Mouse (Mus musculus) urinary bladder, postnatal 25 days (tissue): Measurements from ENCODE around the gene Traf3ip3.

Experiments
- DNase-seq: peaks from one replicate; pipeline ENCODE4 v3.0.0; 2022; ENCODE audit warnings: low spot score

Traf3ip3 gene

DNA sequence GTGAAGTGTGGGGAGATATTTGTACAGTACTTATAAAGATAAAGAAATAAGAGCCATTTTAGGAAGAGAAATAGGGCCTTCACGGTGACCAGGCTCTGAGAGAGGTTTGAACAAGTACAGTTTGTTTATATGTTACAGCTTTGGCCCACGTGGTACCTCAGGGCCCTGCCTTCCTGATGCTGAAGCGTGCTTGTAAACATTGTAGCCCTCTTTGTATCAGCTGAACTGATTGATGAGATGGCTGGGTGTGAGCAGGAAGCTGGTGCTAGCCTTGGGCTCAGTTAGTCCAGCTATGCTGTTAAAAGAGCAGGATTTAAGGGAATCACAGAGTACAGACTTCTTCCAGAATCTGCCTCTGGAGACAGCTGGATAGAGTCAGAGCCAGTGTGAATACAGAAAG, 42.3 kb downstream of the Traf3ip3 start:
- DNase-seq: no peak

DNA sequence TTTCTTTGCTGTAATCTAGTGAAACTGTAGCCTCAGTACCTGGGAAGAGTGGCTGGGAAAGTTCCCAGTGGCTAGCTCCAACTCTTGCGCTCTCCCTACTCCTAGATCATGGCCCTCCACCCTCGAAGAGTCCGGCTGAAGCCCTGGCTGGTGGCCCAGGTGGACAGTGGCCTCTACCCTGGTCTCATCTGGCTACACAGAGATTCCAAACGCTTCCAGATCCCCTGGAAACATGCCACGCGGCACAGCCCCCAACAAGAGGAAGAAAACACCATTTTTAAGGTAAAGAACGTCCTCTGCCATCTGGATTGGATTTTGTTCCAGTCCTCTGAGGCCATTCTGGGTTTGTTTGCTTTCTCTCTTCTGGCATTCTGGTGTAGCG, 44.4 kb downstream of the Traf3ip3 start:
- no peak for DNase-seq

DNA sequence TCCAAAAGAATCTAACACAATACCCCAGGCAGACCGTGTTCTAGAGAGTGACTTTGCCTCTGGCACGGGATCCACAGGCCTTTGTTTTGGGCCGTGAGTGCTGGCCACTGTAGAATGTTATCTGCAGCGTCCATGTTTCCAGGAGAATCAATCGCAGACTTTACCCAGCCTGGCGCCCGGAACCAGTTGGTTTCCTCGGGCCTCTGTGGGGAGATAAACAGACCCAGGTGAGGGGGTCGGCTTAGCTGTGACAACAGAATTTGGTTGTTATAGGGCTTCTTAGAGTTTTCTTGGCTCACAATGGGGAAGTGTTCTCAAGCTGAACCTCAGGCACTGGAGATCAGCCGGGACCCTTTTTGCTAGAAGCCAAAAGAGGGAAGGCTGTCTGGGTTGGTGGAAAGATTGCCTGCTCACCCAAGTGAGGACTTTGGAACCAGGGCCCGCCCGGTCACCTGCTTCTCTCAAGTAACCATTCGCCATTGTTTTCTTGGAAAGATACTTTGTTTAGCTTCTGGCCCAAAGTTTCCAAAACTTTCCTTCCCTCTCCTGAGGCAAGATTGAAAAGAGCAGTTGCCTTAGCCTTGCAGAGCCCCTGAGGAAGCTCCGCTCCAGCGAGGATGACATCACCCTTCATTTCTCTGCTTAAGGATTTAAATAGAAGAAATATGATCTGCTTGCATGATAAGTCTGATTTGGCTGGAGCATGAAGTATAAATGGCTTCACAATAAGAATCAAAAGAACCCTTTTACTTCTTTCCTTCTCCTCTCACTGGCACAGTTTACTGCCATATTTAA, 45.0 kb downstream of the Traf3ip3 start:
- no peak for DNase-seq

DNA sequence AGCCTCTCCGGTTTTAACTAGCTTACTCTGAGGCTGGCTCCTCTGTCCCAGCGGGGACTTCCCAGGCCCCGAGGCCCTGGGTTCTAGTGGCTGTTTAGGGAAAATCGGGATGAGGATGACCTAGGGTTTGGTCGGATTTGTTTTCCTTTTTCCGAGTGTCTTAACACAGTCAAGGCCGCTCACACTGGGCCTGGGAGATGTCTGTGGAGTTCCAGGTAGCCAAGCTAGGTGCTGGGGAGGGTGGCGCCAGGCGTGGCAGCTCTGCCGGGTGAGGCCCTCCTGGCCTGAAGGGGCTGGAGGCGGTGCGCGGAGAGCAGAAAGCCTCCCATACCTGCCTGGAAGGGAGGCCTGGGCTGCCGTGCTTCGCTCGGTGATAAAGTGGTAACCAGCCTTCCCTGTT, 47.9 kb downstream of the Traf3ip3 start:
- peak; percentile 27 for DNase-seq

DNA sequence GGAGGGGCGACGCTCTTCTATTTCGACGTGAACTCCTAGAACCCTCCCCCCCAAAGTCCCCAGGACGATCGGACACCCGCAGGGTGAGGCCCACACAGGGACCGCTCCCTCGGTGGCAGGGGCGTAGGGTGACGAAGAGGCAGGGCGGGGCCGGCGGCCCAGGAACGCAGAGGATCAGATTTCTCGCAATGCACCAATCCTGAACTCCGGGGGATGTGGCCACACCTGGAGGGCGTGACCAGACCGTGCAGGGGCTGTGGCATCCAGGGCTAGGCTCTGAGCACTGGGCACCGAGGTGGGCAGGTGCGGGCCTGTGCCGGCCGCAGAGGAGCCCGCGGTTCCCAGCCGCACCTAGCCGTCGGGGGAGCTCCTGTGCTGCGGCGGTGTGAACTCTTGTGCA, 48.6 kb downstream of the Traf3ip3 start, which contains the start of gene Irf6:
TSS of gene Irf6 (plus strand) at position 240 of the 400 bp plus-strand sequence.
- DNase-seq: peak; percentile 65

DNA sequence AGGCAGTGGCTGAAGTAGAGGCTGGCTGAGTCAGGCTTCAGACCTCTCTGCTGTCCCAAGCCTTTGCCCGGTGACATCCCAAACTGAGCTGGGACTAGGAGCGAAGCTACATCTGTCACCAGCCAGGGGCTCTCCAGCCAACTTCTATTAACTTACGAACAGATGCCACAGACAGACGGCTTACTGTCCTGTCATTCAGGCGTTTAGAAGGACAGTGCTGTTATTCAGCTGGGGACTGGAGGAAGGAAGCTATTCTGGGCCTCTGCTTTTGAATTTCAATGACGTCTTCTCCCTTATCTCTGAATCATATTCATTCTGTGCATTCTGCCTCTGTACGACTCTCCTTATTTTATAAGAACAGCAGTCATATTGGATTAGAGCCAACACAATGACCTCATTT, 50.4 kb downstream of the Traf3ip3 start:
- DNase-seq: no peak

DNA sequence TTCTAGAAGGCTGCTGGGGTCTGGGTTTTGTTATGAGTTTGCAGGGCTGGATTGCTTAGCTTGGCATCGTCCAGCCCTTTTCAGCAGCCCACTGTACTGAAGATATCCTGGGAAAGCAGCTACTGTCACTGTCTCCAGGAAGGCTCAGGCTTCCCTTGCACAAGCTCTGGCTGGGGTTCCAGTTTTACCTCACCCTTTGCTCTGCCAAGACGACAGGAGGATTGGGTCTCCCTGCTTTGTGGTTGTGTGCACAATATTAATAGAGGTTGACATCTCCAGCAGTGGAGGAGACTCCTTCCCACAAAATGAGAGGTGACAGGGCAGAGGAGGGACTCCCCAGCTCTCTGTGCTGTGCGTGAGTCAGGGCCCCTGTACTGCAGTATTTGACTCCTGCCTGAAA, 52.3 kb downstream of the Traf3ip3 start:
- no peak for DNase-seq

DNA sequence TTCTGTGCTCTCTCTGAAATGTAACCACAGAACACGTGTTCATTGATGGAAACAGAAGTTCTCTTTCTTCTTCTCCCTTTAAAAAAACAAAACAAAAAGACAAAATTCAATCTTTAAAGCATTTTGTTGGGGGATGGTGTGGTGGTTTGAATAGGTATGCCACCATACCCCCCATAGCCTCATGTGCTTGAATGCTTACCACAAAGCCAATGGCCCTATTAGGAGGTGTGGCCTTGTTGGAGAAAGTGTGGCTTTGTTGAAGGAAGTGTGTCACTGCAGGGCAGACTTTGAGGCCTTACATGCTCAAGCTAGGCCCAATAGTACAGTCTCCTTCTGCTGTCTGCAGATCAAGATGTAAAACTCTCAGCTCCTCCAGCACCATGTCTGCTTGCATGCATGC, 55.1 kb downstream of the Traf3ip3 start:
- DNase-seq: no peak

DNA sequence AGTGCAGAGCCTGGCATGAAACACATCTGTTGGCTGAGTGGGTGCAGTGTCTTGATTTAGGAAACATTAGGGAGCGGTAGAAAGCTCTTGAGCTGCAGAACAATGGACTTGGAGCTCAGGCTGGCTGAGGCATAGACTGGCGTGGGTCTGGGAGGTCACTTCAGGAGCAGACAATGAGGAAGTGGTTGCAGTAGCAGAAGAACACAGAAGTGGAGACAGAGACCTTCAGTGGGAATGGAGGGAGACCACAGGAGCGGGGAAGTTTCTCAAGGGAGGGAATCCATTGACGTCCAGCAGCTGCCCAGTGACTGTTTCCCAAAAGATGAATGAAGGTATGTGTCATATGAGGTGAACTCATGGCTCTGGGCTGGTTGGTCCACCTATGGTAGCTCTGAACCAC, 56.4 kb downstream of the Traf3ip3 start:
- no peak for DNase-seq

DNA sequence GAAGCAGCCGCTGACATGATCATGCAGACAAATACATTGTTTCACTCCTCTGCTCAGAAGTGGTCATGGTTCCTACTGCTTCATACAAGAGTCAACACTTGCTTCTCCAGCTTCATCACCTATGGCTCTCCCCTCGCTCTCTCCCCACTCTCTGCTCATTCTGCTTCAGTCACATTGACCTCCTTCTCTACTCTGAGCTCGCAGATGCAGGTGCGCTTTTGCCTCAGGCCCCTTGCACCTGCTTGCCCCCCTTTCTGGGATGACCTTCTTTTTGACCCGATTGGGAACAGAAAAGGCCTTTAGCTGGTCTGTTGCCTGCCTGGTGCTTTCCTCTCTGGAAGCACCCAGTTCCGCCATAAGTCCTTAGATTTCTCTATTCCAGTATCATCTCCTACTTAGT, 57.0 kb downstream of the Traf3ip3 start:
- no peak for DNase-seq

DNA sequence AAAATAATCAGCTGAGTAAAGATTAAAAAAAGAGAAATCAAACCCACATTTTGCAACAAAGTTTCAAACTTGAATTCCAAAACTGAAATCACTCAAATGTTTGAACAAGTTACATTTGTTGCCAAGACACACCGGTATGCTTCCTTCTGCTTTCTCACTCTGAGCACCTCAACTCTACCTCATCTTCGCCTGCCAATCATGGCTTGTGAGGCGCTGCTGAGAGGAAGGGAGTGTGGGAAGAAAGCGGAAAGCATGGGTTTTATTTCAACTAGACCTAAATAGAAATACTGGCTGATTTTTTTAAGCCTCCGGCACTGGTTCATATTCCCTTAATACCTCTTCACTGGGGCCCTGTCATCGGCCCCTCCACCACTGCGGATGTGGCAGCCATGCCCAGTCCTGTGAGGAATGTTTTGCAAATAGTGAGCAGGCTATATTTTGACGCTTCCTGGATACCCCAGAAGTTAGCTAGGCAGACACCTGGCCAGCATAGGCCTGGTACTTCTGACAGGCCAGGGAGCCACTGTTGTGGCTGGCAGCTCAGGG, 58.9 kb downstream of the Traf3ip3 start:
- DNase-seq: no peak

DNA sequence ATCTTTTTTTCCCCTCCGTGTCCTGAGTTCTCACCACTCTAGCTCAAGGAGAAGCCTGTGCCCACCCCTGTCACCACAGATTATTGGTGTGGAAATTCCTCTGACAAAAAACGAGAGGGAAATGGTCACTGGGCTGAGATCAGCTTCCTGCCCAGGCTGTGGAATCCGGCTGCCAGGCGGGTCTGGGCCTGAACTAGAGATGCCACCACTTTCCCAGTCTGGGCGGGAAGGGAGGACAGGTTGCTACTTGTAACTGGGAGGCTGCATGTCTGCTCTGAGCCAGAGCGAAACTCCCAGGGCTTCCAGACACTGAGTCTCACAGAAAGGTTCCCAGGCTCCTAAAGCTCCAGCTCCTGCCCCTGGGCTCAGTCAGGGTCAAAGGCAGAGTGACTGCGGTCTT, 60.4 kb downstream of the Traf3ip3 start:
- peak; percentile 56 for DNase-seq

DNA sequence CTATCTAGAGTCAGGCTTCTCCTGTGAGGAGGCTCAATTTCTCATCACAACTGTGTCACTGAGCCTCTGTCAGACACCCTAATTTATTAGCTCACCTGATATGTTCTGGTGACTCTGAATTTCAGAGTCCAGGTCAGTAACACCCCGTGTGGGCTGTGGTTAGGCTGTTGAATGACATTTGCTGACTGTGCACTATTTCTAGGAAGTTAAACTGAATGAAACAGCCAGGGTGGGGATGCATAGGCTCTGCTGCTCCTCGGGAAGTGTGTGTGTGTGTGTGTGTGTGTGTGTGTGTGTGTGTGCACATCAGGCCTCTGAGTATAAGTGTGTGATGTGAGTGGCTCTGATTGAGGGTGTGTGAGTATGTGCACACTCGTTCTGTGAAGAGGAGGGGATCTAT, 62.8 kb downstream of the Traf3ip3 start:
- DNase-seq: no peak

DNA sequence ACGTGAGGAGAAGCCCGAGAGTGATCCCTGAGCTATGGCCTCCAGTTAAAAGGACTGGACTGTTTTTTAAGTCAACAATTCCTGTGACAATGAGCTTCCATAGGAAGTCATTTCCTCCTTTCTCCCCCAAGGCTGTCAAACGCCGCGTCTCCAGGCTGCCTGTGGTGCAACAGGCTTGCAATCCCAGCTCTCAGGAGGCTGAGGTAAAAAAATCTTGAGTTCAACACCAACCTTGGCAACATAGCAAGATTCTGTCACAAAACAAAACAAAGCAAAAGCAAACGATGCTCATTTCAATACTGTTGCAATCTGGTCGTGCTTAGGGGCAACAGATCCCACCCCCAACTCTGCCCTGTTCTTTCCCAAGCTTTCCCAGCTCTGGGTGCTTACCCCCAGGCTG, 63.4 kb downstream of the Traf3ip3 start:
- DNase-seq: no peak

DNA sequence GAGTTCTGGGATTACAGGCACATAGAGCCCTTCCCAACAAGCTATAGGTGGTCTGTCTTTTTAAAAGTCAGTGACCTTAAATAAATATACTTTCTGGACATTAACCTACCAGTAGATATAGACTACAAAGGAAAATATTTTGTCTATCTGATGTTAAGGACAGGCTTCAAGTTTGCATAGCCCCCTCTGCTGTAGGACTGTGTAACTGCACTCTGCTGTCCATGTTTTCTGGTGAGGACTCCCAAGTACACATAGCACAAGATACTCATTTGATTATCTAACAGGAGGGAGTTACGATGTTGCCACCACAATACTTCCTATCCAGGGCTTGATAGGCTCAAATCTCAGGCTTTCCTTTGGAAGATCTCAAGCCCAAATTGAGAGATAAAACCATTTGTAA, 67.8 kb downstream of the Traf3ip3 start:
- DNase-seq: no peak

DNA sequence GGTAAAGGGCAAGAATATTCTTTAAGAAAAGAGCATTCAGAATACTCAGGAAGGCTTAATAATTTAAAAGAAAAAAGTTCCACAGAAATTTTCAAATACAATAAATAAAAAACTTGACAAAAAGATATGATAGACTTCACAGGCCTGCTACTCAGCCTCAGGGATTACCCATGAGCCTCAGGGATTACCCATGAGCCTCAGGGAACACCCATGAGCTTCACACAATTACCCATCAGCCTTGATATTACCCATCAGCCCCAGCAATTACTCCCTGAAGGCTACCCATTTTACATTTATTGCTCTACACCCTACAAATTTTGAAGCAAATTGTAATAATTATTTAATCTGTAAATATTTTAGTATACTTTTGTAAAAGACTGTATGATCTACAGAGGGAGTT, 69.1 kb downstream of the Traf3ip3 start:
- DNase-seq: no peak

DNA sequence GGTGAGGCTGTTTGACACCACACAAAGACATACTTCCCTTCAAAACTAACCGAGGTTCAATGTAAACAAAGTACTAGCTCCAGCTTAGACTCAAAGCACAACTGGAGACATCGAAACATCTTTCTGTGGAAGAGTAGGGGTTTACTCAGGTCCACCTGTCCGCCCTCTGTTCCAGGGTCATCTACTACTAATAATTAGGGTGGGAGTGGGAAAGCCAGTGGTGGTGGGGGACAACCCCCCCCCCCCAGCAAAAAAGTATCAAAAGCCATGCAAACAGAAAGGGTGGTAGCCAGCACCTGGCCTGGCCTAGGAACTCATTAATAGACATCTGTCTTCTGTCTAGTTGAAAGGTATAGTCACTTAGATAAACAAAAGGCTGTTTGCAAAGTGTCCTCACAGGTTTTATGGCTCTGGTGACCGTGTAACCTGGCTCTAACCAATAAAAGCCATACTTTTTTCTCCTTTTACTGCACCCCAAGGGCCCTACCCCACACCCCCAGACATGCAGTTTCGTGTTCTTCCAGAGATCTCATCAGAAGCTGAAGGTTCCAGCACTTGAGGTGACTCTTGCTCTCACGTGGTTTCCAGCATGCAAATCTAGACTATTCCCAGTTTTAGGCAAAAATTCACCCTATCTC, 70.1 kb downstream of the Traf3ip3 start:
- DNase-seq: no peak

DNA sequence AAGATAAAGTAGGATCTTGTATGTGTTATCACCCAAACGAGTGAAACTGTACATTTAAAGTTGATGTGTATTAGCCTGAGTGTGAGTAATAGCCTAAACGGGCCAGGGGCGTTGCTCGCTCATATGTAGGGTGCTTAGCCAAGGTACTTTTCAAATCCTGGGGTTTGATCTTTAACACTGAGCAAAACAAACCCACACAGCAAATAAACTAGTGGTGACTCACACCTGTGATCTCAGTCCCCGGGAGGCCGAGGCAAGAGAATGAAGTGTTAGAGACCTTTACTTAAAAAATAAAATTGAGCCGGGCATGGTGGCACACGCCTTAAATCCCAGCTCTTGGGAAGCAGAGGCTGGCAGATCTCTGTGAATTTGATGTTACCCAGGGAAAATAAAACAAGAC, 70.7 kb downstream of the Traf3ip3 start:
- no peak for DNase-seq

DNA sequence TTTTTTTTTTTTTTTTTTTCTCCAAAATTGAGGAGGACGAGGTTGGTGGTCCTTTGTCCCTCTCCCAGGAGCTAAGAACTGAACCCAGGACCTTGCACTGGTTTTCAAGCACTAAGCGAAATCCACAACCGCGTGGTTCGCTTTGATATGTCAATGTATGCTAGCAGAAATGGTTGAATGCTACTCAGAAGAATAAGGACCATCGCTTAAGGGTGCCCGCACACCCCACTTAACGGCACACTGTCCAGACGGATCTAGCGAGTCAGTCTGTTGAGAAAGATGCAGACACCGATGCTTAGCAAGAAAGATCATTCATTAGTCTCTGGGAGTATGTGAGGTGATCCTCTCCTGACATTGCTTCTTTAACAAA, 71.1 kb downstream of the Traf3ip3 start:
- DNase-seq: no peak

DNA sequence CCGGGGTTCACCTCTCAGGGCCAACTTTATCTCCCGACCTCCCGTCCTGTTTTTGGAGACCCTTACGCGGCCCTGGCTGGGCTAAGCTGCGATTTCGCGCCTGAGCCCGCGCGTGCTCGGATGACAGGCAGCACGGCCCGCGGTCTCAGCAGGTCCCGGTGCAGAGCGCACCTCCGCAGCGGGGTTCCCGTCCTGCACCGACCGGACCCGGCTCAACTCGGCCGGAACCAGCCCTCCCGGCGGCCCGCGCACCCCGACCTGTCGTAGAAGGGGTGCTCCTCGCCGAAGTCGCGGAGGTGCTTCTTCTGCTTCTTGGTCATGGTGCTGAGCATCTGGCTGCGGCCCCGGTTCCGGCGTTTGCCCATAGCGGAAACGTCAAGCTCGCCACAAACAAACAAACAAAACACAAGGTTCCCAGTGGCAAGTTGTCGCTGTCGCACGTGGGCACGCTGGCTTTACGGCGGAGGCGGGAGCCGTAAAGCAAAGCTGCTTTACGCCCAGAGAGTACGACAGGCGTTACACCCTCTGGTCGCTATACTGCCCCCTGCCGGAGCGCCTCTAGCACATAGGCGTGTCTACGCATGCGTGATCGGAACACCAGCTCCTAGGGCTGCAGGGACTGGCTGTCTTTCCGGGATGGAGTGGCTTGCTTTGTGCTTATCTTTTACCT, 71.6 kb downstream of the Traf3ip3 start, which contains the start of gene Diexf:
TSS of gene Diexf (minus strand) at position 487 of the 670 bp plus-strand sequence.
- peak; percentile 99 for DNase-seq

DNA sequence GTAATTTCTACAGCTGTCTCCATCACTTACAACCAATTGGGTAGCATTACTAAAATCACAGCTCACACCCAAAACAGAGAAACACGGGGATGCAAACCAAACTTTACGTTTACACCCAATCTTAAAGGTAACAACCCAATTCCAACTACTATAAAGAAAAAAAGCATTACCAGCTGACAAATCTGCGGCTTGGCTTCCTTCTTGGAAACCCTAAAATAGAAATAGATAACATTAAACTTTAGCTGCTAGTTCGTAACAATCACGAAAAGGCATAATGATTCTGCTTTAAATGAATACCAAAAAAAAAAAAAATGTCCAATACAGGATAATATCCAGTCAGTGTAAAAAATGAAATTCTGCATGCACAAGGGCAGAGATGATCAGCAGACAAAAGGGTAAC, 72.2 kb downstream of the Traf3ip3 start:
- no peak for DNase-seq

DNA sequence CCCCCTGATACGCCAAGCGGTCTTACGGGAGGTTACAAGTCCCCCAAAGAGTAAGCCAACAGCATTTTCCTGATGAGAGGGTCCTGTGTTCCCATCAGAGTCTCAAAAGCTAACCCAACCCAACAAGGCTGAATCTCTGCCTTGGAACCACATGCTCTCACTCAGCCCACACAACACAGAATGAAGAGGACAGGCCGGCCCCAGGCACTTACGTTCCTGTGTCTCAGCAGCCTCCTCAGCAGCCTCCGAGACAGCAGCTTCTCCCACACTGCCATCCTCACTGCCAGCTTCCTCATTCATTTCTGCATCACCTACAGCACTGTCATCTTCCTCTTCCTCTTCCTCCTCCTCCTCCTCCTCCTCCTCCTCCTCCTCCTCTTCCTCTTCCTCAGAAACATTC, 73.4 kb downstream of the Traf3ip3 start:
- DNase-seq: no peak

DNA sequence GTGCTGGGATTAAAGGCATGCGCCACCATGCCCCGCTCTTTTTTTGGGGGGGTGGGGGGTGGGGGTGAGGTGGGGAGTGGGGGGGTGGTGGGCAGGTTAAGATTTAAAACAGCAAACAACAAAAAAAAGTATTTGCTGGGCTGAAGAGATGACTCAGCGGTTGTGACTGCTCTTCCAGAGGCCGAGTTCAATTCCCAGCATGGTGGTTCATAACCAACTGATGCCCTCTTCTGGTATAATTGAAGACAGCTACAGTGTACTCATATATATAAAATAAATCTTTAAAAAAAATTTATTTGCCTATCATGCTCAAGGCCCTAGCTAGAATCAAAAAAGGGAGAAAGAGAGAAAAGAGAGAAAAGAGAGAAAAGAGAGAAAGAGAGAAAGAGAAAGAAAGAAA, 75.7 kb downstream of the Traf3ip3 start:
- no peak for DNase-seq
